Mouse (Mus musculus) heart, embryonic 11.5 days (tissue): ENCODE data around the gene Jmjd1c. TPM values are rescaled to one million over a fixed set of nuclear protein-coding genes. Genes with fewer than 3 reads are reported as not detected.
A peak's percentile ranks its signal among the peaks of the same experiment; 100 is the strongest.

Experiments
- ATAC-seq: fragments of 200-750 bp; cut with Nextera tagmentation; replicated peaks from 2 replicates; pipeline ENCODE4 v1.8.0; 2017; ENCODE audit warnings: moderate library complexity; ENCODE audit not compliant: insufficient number of reproducible peaks, low FRiP score, low TSS enrichment
- H3K27ac ChIP-seq: fragments of 300-500 bp; sonication (generic); 2 replicates; pipeline ENCODE4 v1.5.1; 2014; ENCODE audit warnings: mild to moderate bottlenecking, low read depth, low read length
- H3K27me3 ChIP-seq: fragments of 300-500 bp; sonication (generic); 2 replicates; pipeline ENCODE4 v1.6.1; 2014; ENCODE audit warnings: mild to moderate bottlenecking, low read length, mixed read lengths; ENCODE audit not compliant: control insufficient read depth, insufficient read depth
- H3K36me3 ChIP-seq: fragments of 300-500 bp; sonication (generic); 2 replicates; pipeline ENCODE4 v1.6.1; 2014; ENCODE audit warnings: mild to moderate bottlenecking, low read length, moderate library complexity, mixed read lengths; ENCODE audit not compliant: control insufficient read depth, insufficient read depth
- H3K4me1 ChIP-seq: fragments of 300-500 bp; sonication (generic); 2 replicates; pipeline ENCODE4 v1.6.1; 2014; ENCODE audit warnings: low read length; ENCODE audit not compliant: control insufficient read depth, insufficient read depth
- H3K4me2 ChIP-seq: fragments of 300-500 bp; sonication (generic); 2 replicates; pipeline ENCODE4 v1.6.1; 2014; ENCODE audit warnings: mild to moderate bottlenecking, moderate library complexity
- H3K4me3 ChIP-seq: fragments of 300-500 bp; sonication (generic); 2 replicates; pipeline ENCODE4 v1.5.1; 2014; ENCODE audit warnings: low read depth, low read length
- H3K9ac ChIP-seq: fragments of 300-500 bp; sonication (generic); 2 replicates; pipeline ENCODE4 v1.6.1; 2014; ENCODE audit warnings: mild to moderate bottlenecking, low read depth, low read length, moderate library complexity
- H3K9me3 ChIP-seq: fragments of 300-500 bp; sonication (generic); replicated peaks from 2 replicates; pipeline ENCODE4 v1.6.1; 2016; ENCODE audit warnings: low read length; ENCODE audit not compliant: control insufficient read depth
- WGBS: fragments of 180-500 bp; shearing (Covaris S2); extraction: QIAGEN DNeasy Blood & Tissue Kit; methylation state at CpG from one replicate; pipeline ENCODE4 v1.1.7; 2014; ENCODE audit not compliant: insufficient replicate concordance; 5-methylcytosine and 5-hydroxymethylcytosine counted together
- polyA plus RNA-seq: library from polyadenylated mRNA; unstranded; fragments of >200 nt; fragmentation: Nextera tagmentation; extraction: Ambion mirVana; gene quantifications from 2 replicates; pipeline ENCODE4 v1.2.1, GENCODE M21; 2014

Gene Jmjd1c
- polyA plus RNA-seq, 1 experiment from 2014 or later: 39.5 TPM

DNA sequence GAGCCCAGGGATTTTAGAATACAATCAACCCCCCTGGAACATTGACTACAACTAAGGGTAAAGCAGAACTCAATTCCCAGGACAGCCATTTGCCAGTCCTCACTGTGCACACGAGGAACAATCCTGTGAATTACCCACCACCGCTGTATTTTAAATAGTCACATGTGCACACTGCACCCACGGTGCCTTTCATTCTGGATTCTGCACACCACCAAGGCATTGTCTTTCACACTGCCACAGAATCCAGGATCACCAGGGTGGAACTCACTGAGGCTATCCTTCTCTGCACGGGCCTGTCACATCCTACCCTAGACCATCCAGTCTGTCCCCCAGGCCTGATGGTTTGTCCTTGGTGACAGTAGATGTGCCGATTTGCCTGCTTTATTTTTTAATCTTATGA, 30.0 kb upstream of the Jmjd1c start:
- H3K9ac ChIP-seq: no peak overlapping the region
- no peak overlapping the region for H3K4me3 ChIP-seq
- H3K4me2 ChIP-seq: no peak overlapping the region
- no peaks in the 10 kb centered on the region for H3K9me3 ChIP-seq
- H3K36me3 ChIP-seq: no peaks in the 10 kb centered on the region
- no peak overlapping the region for H3K27ac ChIP-seq
- no peak for ATAC-seq
- H3K27me3 ChIP-seq: no peaks in the 10 kb centered on the region
- WGBS: 74% methylated on average over 5 of the region's 5 CpGs
- peaks cover 18% of the 10 kb centered on the region for H3K4me1 ChIP-seq

DNA sequence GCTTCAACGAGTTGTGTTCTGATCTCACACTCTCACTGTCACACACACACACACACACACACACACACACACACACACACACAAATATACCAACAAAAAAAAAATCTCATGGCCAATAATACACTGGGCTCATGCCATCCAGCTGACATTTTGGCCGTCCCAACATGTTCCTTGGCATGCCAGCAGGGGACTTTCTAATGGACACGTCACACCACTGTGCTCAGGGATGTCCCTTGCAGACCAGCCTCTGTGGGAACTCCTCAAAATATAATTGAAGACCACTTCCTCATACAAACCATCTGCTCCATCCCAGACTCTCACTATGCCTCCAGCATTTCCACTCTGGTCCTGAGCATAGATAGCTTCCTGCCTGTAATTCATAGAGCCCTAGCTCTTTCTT, 29.5 kb upstream of the Jmjd1c start:
- Histone ChIP-seq H3K9ac (no peak overlapping the region), H3K36me3 (no peaks in the 10 kb centered on the region), H3K4me3 (no peak overlapping the region), H3K4me2 (no peak overlapping the region), H3K27ac (no peak overlapping the region), H3K27me3 (no peaks in the 10 kb centered on the region), H3K9me3 (no peaks in the 10 kb centered on the region), H3K4me1 (peaks cover 16% of the 10 kb centered on the region)
- 84% methylated on average over 3 of the region's 3 CpGs for WGBS
- ATAC-seq: no peak

DNA sequence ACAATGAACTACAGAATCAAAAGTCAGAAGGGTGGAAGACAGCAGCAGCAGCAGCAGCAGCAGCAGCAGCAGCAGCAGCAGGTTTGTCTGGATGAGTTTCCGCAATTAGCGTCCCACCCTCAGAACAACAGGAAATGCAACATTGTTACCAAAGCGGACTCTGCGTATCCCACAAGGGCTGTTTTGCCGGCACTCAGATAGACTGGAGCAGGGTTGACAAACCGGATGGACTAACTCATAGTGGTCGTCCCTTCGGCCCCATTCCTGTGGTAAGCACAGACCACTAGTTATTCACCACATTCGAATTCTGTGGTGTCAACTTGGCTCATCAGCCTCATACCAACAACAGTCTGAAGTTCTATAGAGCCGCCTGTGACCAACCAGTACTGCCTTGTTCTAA, 26.9 kb upstream of the Jmjd1c start:
- no peak overlapping the region for H3K9ac ChIP-seq
- no peak overlapping the region for H3K27ac ChIP-seq
- H3K27me3 ChIP-seq: no peaks in the 10 kb centered on the region
- ATAC-seq: no peak
- no peak overlapping the region for H3K4me3 ChIP-seq
- H3K4me2 ChIP-seq: no peak overlapping the region
- no peaks in the 10 kb centered on the region for H3K9me3 ChIP-seq
- peaks cover 13% of the 10 kb centered on the region for H3K4me1 ChIP-seq
- no peaks in the 10 kb centered on the region for H3K36me3 ChIP-seq
- 69% methylated on average over 10 of the region's 10 CpGs for WGBS

DNA sequence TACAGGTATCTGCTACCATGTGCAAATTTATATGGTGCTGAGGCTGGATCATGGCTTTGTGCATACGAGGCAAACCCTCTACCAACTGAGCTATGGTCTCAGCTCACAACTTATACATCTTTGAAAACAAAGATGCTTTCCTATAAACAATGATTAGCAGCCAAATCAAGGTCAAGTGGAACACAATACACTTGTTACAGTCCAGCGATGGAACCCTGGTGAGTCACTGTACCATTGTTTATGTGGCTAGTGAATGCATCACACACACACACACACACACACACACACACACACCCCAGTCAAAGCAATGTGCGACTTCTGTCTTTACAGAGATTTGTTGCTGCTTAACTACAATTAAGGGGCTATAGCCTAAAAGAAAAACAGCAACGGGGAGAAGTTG, 24.5 kb upstream of the Jmjd1c start:
- no peaks in the 10 kb centered on the region for H3K9me3 ChIP-seq
- no peaks in the 10 kb centered on the region for H3K36me3 ChIP-seq
- no peak overlapping the region for H3K9ac ChIP-seq
- no peak overlapping the region for H3K27ac ChIP-seq
- ATAC-seq: no peak
- H3K27me3 ChIP-seq: no peaks in the 10 kb centered on the region
- WGBS: 79% methylated on average over 4 of the region's 4 CpGs
- no peak overlapping the region for H3K4me3 ChIP-seq
- H3K4me2 ChIP-seq: no peak overlapping the region
- H3K4me1 ChIP-seq: peaks cover 7% of the 10 kb centered on the region; the same call in 1 of the 2 replicates

DNA sequence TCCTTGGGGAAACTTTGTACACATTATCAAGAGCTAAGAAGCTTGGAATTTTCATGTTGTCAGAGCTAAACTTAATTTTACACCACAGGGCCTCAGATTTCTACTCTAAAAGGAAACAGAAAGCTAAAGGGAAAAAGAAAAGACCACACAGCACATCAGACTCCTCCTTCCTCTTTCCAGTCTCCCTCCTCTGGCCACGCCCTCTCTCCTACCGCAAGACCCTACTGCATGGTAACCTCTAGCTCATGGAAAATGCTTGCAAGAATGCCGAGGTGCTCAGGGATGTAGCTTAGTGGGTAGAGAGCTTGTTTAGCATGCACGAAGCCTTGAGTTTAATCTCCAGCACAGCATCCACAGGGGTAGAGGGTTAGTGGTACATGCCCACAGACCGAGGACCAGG, 24.0 kb upstream of the Jmjd1c start:
- ATAC-seq: no peak
- 78% methylated on average over 5 of the region's 5 CpGs for WGBS
- Histone ChIP-seq H3K36me3 (no peaks in the 10 kb centered on the region), H3K9ac (no peak overlapping the region), H3K27me3 (no peaks in the 10 kb centered on the region), H3K27ac (no peak overlapping the region), H3K9me3 (no peaks in the 10 kb centered on the region), H3K4me1 (peaks cover 10% of the 10 kb centered on the region; the same call in 1 of the 2 replicates), H3K4me3 (no peak overlapping the region), H3K4me2 (no peak overlapping the region)

DNA sequence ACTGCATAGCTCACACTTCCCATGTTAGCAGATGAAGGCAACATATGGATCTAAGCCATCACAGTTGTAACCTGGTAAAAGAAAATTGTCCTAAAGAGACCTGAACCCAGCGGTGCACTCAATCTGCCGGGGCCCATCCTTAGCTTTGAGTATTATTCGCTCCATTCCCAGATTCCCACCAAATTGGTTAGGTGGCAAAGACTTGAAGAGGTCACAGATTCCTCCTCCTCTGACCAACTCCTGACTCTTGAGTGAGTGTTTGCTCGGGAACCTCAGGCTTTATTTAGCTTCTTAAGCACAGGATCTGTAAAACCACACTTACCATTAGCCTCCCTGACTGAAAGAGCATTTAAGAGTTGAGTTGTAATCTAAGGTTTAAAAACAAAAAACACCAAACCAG, 23.3 kb upstream of the Jmjd1c start:
- no peak for ATAC-seq
- Histone ChIP-seq H3K27me3 (no peaks in the 10 kb centered on the region), H3K4me2 (no peak overlapping the region), H3K36me3 (no peaks in the 10 kb centered on the region), H3K9ac (no peak overlapping the region), H3K9me3 (no peaks in the 10 kb centered on the region), H3K4me3 (no peak overlapping the region), H3K4me1 (peaks cover 10% of the 10 kb centered on the region; the same call in 1 of the 2 replicates), H3K27ac (no peak overlapping the region)
- 74% methylated on average over 4 of the region's 4 CpGs for WGBS

DNA sequence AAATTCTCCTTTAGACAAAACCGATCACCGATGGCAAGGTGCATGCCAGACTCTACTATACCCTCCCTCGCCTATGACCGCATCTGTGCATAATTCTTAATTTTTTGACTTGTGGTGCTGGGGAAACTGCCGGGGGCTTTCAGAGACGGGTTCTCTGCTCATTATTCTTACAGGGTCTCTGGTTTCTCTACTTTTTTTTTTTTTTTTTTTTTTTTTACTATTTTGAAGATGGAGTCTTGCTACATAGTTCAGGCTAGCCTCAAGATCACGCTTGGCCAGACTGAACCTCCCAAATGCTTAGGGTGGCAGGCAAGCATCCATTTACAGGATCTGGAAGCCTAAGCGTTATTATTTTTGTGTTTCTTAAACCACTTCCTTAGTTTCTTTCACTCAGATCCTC, 22.3 kb upstream of the Jmjd1c start:
- Histone ChIP-seq H3K27ac (no peak overlapping the region), H3K36me3 (no peaks in the 10 kb centered on the region)
- 91% methylated on average over 8 of the region's 8 CpGs for WGBS

DNA sequence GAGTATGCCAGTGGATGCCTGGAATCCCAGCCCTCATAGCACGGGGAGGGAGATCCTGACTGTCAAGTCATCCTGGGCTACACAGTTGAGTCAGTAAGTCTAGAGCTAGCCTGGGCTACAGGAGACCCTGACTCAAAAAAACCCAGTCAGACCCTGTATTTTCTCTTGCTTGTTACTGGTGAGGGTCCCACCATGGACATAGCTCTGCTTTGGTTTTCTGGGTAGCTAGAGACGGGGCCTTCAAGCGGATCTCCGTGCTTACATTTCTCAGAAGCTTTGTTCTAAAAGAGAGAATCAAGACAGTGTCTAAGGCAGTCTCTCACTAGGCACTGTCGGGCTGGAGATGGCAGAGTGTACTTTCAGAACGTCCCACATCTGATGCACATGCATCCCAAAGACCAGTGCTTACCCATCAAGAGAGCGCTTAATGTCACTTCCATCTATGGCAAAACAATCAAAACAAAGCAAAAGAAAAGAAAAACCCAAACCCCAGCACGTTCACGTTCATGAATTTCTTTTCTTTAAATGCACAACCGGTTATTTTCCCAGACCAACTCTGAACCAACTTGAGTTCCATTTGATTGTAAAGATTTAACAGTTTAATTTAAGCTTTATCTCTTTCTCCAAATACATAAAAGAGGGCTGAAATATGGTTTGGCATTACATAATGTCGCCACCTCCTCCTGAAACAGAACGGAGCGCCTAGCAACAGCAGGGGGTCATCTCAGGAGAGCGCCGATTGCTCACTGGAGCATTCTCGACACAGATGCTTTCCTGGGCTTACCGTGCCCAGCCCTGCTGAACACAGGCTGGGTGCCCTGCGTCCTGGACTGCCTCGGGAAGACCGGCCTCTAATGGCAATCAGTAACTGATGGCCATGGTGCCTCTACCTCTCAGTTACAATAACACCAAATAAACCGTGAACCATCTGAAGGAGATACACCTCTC, 19.7 kb upstream of the Jmjd1c start:
- no peaks in the 10 kb centered on the region for H3K27me3 ChIP-seq
- ATAC-seq: no peak
- WGBS: 75% methylated on average over 21 of the region's 21 CpGs
- H3K9ac ChIP-seq: no peak overlapping the region
- H3K4me3 ChIP-seq: no peak overlapping the region
- no peak overlapping the region for H3K4me2 ChIP-seq
- no peaks in the 10 kb centered on the region for H3K36me3 ChIP-seq
- H3K4me1 ChIP-seq: peaks cover 16% of the 10 kb centered on the region
- no peaks in the 10 kb centered on the region for H3K9me3 ChIP-seq
- no peak overlapping the region for H3K27ac ChIP-seq

More for the DNA sequence above, 22.3 kb upstream of the Jmjd1c start:
- no peak overlapping the region for H3K4me3 ChIP-seq
- ATAC-seq: no peak
- no peak overlapping the region for H3K4me2 ChIP-seq
- H3K27me3 ChIP-seq: no peaks in the 10 kb centered on the region
- no peak overlapping the region for H3K9ac ChIP-seq
- peaks cover 12% of the 10 kb centered on the region; the same call in 1 of the 2 replicates for H3K4me1 ChIP-seq
- no peaks in the 10 kb centered on the region for H3K9me3 ChIP-seq

DNA sequence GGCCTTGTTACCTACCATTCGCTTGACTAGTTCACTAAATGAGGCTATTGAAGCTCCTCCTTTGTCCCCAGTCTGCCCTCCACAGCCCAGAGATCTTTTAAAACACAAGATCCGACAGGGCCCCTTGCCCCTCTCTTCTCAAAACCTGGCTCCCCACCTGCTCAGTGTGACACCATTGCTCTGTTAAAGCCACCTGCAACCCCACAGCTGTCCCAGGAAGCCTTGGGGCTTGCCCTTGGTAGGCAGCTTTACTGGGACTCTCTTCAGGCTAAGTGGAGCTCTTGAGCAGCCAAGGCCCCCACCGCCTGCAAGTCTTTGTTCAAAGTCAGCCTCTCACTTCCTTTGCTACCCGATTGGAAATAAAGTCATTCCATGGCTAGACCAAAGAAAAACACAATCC, 16.9 kb upstream of the Jmjd1c start:
- H3K4me3 ChIP-seq: no peak overlapping the region
- WGBS: 44% methylated on average over 4 of the region's 4 CpGs
- no peak overlapping the region for H3K9ac ChIP-seq

More for the DNA sequence above, 16.9 kb upstream of the Jmjd1c start:
- H3K27ac ChIP-seq: peak overlapping the region; percentile 75; the same call in 1 of the 2 replicates
- peaks cover 12% of the 10 kb centered on the region for H3K4me1 ChIP-seq
- no peaks in the 10 kb centered on the region for H3K36me3 ChIP-seq
- H3K9me3 ChIP-seq: no peaks in the 10 kb centered on the region
- H3K27me3 ChIP-seq: no peaks in the 10 kb centered on the region
- ATAC-seq: no peak
- H3K4me2 ChIP-seq: no peak overlapping the region
